8 mouse cellular contexts compared by ENCODE assay signal in genomic region chr5:138262582-138263240, GRCm38 (mm10). TPM values are rescaled to one million over a fixed set of nuclear protein-coding genes. Genes with fewer than 3 reads are reported as not detected.
DNase-seq lines count a peak whose midpoint lies in the region; ATAC-seq lines count a peak whose summit lies in the region.
"Had no signal": no experiment of that assay in that cellular context is flagged by ENCODE, and none has a peak within 500 bp of the region (broad histone marks: within the 10 kb centered on the region; RNA-seq: fewer than 3 reads in every experiment).

No protein-coding gene starts in this region.

- H3K27me3 ChIP-seq in megakaryocyte, embryonic 14.5 days (replicated peaks), result no peaks in the 10 kb centered on the region
- no peaks in the 10 kb centered on the region for H3K27me3 ChIP-seq in forebrain, embryonic 11.5 days (ENCODE audit: control insufficient read depth, insufficient read depth, low read length)
- no peaks in the 10 kb centered on the region for H3K27me3 ChIP-seq in limb, embryonic 13.5 days
- no peaks in the 10 kb centered on the region for H3K27me3 ChIP-seq in stomach, embryonic 15.5 days (replicated peaks)

- DNase-seq in forebrain, embryonic 11.5 days (ENCODE audit: low spot score), result peak; percentile 33
- no peak for DNase-seq in Muller cell, postnatal 12 days (ENCODE audit: inconsistent ontology term)
- DNase-seq in gastrocnemius, adult 8-10 months (ENCODE audit: low spot score in 2 of 2), result no peak

- H3K9ac ChIP-seq in forebrain, embryonic 11.5 days (ENCODE audit: low read length), result peak overlapping the region; percentile 90
- H3K9ac ChIP-seq in limb, embryonic 13.5 days, result peak overlapping the region; percentile 98
- H3K9ac ChIP-seq in stomach, embryonic 15.5 days, result peak overlapping the region; percentile 78

- no peak for ATAC-seq in megakaryocyte, adult 5-6 weeks (ENCODE audit: poor library complexity, severe bottlenecking)
- no peak for ATAC-seq in forebrain, embryonic 11.5 days (replicated peaks; ENCODE audit: low FRiP score)
- no peak for ATAC-seq in limb, embryonic 13.5 days (ENCODE audit: low FRiP score, low read depth)
- ATAC-seq in stomach, embryonic 15.5 days (ENCODE audit: insufficient read depth, low FRiP score, low read depth), result no peak

- peaks cover 64% of the 10 kb centered on the region for H3K36me3 ChIP-seq in megakaryocyte, embryonic 14.5 days (replicated peaks; ENCODE audit: low read length)
- H3K36me3 ChIP-seq in forebrain, embryonic 11.5 days (ENCODE audit: control insufficient read depth, insufficient read depth, low read length), result peaks cover 4% of the 10 kb centered on the region; the same call in 1 of the 2 replicates
- peaks cover 60% of the 10 kb centered on the region for H3K36me3 ChIP-seq in limb, embryonic 13.5 days
- peaks cover 21% of the 10 kb centered on the region; the same call in 1 of the 2 replicates for H3K36me3 ChIP-seq in stomach, embryonic 15.5 days

- H3K4me3 ChIP-seq in megakaryocyte, embryonic 14.5 days (replicated peaks), result peak overlapping the region; percentile 95
- peak overlapping the region; percentile 94 for H3K4me3 ChIP-seq in forebrain, embryonic 11.5 days (ENCODE audit: low read depth, low read length)
- peak overlapping the region; percentile 90 for H3K4me3 ChIP-seq in limb, embryonic 13.5 days
- H3K4me3 ChIP-seq in stomach, embryonic 15.5 days (replicated peaks), result peak overlapping the region; percentile 78

- H3K4me1 ChIP-seq in megakaryocyte, embryonic 14.5 days, result peaks cover 73% of the 10 kb centered on the region
- peaks cover 5% of the 10 kb centered on the region; the same call in 1 of the 2 replicates for H3K4me1 ChIP-seq in forebrain, embryonic 11.5 days (replicated peaks; ENCODE audit: control insufficient read depth, insufficient read depth, low read length)
- peaks cover 19% of the 10 kb centered on the region for H3K4me1 ChIP-seq in limb, embryonic 13.5 days
- H3K4me1 ChIP-seq in stomach, embryonic 15.5 days, result peaks cover 20% of the 10 kb centered on the region

- H3K9me3 ChIP-seq in megakaryocyte, embryonic 14.5 days, result no peaks in the 10 kb centered on the region
- no peaks in the 10 kb centered on the region for H3K9me3 ChIP-seq in forebrain, embryonic 11.5 days (ENCODE audit: control insufficient read depth, low read length)
- no peaks in the 10 kb centered on the region for H3K9me3 ChIP-seq in limb, embryonic 13.5 days
- no peaks in the 10 kb centered on the region for H3K9me3 ChIP-seq in stomach, embryonic 15.5 days

- WGBS in forebrain, embryonic 11.5 days, result 71% methylated on average over 18 of the region's 18 CpGs
- 70% methylated on average over 18 of the region's 18 CpGs for WGBS in limb, embryonic 13.5 days
- WGBS in stomach, embryonic 15.5 days, result 58% methylated on average over 18 of the region's 18 CpGs

- H3K27ac ChIP-seq in forebrain, embryonic 11.5 days (ENCODE audit: low read depth, low read length), result no peak overlapping the region
- no peak overlapping the region for H3K27ac ChIP-seq in limb, embryonic 13.5 days
- H3K27ac ChIP-seq in stomach, embryonic 15.5 days, result no peak overlapping the region

- H3K4me2 ChIP-seq in forebrain, embryonic 11.5 days (ENCODE audit: low read depth, low read length, severe bottlenecking), result peak overlapping the region; percentile 67
- H3K4me2 ChIP-seq in limb, embryonic 13.5 days (replicated peaks), result peak overlapping the region; percentile 95
- peak overlapping the region; percentile 77 for H3K4me2 ChIP-seq in stomach, embryonic 15.5 days

RNA-seq across cellular contexts. Expression of gene BC037034, which starts 1.1 kb away (rescaled TPM):
- 49.9 and 62.5 TPM in 2 replicates for polyA plus RNA-seq in megakaryocyte, embryonic 14.5 days (2012; ENCODE audit: insufficient read depth, low replicate concordance)
- 51.5 and 53.9 TPM in 2 replicates for total RNA-seq in megakaryocyte, adult 5-6 weeks (2015)
- total RNA-seq in megakaryocyte, adult 5-6 weeks (2017), result 49.2 and 54.9 TPM in 2 replicates
- polyA plus RNA-seq in forebrain, embryonic 11.5 days (2014; fragmentation: Nextera tagmentation; extraction: Ambion mirVana), result 9.3 and 11.8 TPM in 2 replicates
- polyA plus RNA-seq in limb, embryonic 13.5 days (2015; fragmentation: Nextera tagmentation; extraction: Ambion mirVana), result 4.4 and 5.2 TPM in 2 replicates
- 5.5 and 6.1 TPM in 2 replicates for polyA plus RNA-seq in stomach, embryonic 15.5 days (2015; fragmentation: Nextera tagmentation; extraction: Ambion mirVana)
- 1 to 10 TPM; 1.4 to 3.0 (median 2.3) TPM for total RNA-seq in gastrocnemius, adult 8-10 months (2022)

RNA-seq across cellular contexts. Expression of gene Lamtor4, which starts 7.4 kb away (rescaled TPM):
- polyA plus RNA-seq in megakaryocyte, embryonic 14.5 days (2012; ENCODE audit: insufficient read depth, low replicate concordance), result 61.6 and 131 TPM in 2 replicates
- 187 and 189 TPM in 2 replicates for total RNA-seq in megakaryocyte, adult 5-6 weeks (2015)
- 97.6 and 122 TPM in 2 replicates for total RNA-seq in megakaryocyte, adult 5-6 weeks (2017)
- polyA plus RNA-seq in forebrain, embryonic 11.5 days (2014; fragmentation: Nextera tagmentation; extraction: Ambion mirVana), result 38.6 and 39.9 TPM in 2 replicates
- 63.5 and 64.7 TPM in 2 replicates for polyA plus RNA-seq in limb, embryonic 13.5 days (2015; fragmentation: Nextera tagmentation; extraction: Ambion mirVana)
- 71.9 and 74.1 TPM in 2 replicates for polyA plus RNA-seq in stomach, embryonic 15.5 days (2015; fragmentation: Nextera tagmentation; extraction: Ambion mirVana)
- total RNA-seq in gastrocnemius, adult 8-10 months (2022), result 10 to 100 TPM; 51.1 to 57.2 (median 53.1) TPM

RNA-seq across cellular contexts. Expression of gene Gal3st4, which starts 9.9 kb away (rescaled TPM):
- not detected in 2 replicates for polyA plus RNA-seq in megakaryocyte, embryonic 14.5 days (2012; ENCODE audit: insufficient read depth, low replicate concordance)
- not detected in 2 replicates for total RNA-seq in megakaryocyte, adult 5-6 weeks (2015)
- total RNA-seq in megakaryocyte, adult 5-6 weeks (2017), result not detected in 2 replicates
- polyA plus RNA-seq in forebrain, embryonic 11.5 days (2014; fragmentation: Nextera tagmentation; extraction: Ambion mirVana), result 1.7 and 4.6 TPM in 2 replicates
- 3.3 and 4.5 TPM in 2 replicates for polyA plus RNA-seq in limb, embryonic 13.5 days (2015; fragmentation: Nextera tagmentation; extraction: Ambion mirVana)
- polyA plus RNA-seq in stomach, embryonic 15.5 days (2015; fragmentation: Nextera tagmentation; extraction: Ambion mirVana), result 1.9 and 2.0 TPM in 2 replicates
- total RNA-seq in gastrocnemius, adult 8-10 months (2022), result under 1 TPM in 1 of 4 experiments, not detected in 3; 0.16 TPM
- total RNA-seq: common myeloid progenitor, adult 5-6 weeks had no signal

RNA-seq across cellular contexts. Expression of gene Gm43720, which starts 17.0 kb away (rescaled TPM):
- polyA plus RNA-seq in megakaryocyte, embryonic 14.5 days (2012; ENCODE audit: insufficient read depth, low replicate concordance), result not detected in 2 replicates
- not detected in 2 replicates for total RNA-seq in megakaryocyte, adult 5-6 weeks (2015)
- total RNA-seq in megakaryocyte, adult 5-6 weeks (2017), result not detected in 2 replicates
- polyA plus RNA-seq in forebrain, embryonic 11.5 days (2014; fragmentation: Nextera tagmentation; extraction: Ambion mirVana), result 0.05 and 0.08 TPM in 2 replicates
- 0.13 and 0.29 TPM in 2 replicates for polyA plus RNA-seq in limb, embryonic 13.5 days (2015; fragmentation: Nextera tagmentation; extraction: Ambion mirVana)
- polyA plus RNA-seq in stomach, embryonic 15.5 days (2015; fragmentation: Nextera tagmentation; extraction: Ambion mirVana), result 0.13 and 0.17 TPM in 2 replicates
- not detected for total RNA-seq in gastrocnemius, adult 8-10 months (2022)
- total RNA-seq: common myeloid progenitor, adult 5-6 weeks had no signal

RNA-seq across cellular contexts. Expression of gene Gpc2, which starts 17.1 kb away (rescaled TPM):
- 2.6 and 3.1 TPM in 2 replicates for polyA plus RNA-seq in megakaryocyte, embryonic 14.5 days (2012; ENCODE audit: insufficient read depth, low replicate concordance)
- 0.25 and 1.3 TPM in 2 replicates for total RNA-seq in megakaryocyte, adult 5-6 weeks (2015)
- 3.1 and 3.6 TPM in 2 replicates for total RNA-seq in megakaryocyte, adult 5-6 weeks (2017)
- 14.7 and 17.6 TPM in 2 replicates for polyA plus RNA-seq in forebrain, embryonic 11.5 days (2014; fragmentation: Nextera tagmentation; extraction: Ambion mirVana)
- polyA plus RNA-seq in limb, embryonic 13.5 days (2015; fragmentation: Nextera tagmentation; extraction: Ambion mirVana), result 52.9 and 55.6 TPM in 2 replicates
- 14.3 and 19.8 TPM in 2 replicates for polyA plus RNA-seq in stomach, embryonic 15.5 days (2015; fragmentation: Nextera tagmentation; extraction: Ambion mirVana)
- total RNA-seq in gastrocnemius, adult 8-10 months (2022), result under 1 TPM in 2 of 4 experiments, not detected in 2; 0.10 to 0.22 TPM
